Mouse (Mus musculus) CD4-positive, CD25-positive, alpha-beta regulatory T cell (primary cell): ENCODE data around the gene Tmem130. TPM values are rescaled to one million over a fixed set of nuclear protein-coding genes. Genes with fewer than 3 reads are reported as not detected.

ENCODE experiments used
- polyA plus RNA-seq: library from polyadenylated mRNA; unstranded; fragments of 100-300 nt; shearing (Covaris generic); gene quantifications from one replicate; pipeline ENCODE4 v1.2.1, GENCODE M21; 2017

Gene Tmem130
- polyA plus RNA-seq, result not detected

DNA sequence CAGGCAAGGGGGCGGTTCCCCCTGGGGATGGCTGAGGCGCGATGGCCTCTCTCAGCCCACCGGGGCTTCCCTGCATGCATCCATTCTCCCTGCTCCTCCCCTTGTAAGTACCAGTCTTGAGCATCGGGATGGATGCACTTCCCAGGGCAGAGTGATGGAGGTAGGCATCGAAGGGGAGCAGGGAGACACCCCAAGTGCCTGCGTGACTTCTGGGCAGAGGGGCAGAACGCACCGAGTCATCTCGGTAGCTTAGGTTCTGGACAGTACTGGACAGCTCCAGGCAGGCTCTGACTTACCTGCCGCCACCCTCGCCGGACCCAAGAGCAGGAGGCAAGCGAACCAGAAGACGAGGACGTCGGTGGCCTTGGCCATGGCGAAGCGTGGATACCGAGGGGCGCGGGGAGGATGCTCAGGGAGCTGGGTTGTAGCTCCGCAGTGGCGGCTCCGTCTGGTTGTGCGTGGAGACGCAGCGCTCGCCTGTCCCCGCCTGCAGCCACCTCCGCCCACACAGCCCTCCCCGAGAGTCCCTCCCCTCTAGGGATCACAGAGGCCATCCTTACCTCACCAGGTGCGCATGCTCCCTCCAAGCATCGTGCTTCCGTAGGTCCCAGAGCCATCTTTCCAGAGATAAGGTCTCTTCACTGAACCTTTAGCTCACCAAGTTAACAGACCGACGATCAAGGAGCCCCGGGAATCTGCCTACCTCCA, at the start of gene Tmem130:
Gene Tmem130 (minus strand): TSS at position 658 of the 708 bp plus-strand sequence.

GRCm38 (mm10) chr5:144767106-144767798, 5.6 kb upstream of the Tmem130 start, which contains the start of gene Trrap:
TSS of gene Trrap (plus strand) at chr5:144767732.

Other genes starting within 250 kb of the Tmem130 start
- not detected for gene Nptx2, start 215.9 kb downstream of the Tmem130 start, polyA plus RNA-seq
- 43.0 TPM for gene Trrap, start 5.9 kb upstream of the Tmem130 start, polyA plus RNA-seq
- 40.0 TPM for gene Smurf1, start 204.0 kb upstream of the Tmem130 start, polyA plus RNA-seq